Comparison of ENCODE assay signal across 10 mouse cellular contexts in genomic region chr16:94209626-94210025, GRCm38 (mm10).
DNase-seq lines count a peak whose midpoint lies in the region; ATAC-seq and TF ChIP-seq lines count a peak whose summit lies in the region.
"Had no signal": no experiment of that assay in that cellular context is flagged by ENCODE, and none has a peak within 500 bp of the region (broad histone marks: within the 10 kb centered on the region; RNA-seq: fewer than 3 reads in every experiment).

No protein-coding gene starts in this region.

- TF ChIP-seq EP300 in MEL (IDR thresholded peaks at IDR 0.05; ENCODE audit: low read depth in 1 of 2, low read length in 2 of 2), result no peak

- H3K79me2 ChIP-seq in MEL (ENCODE audit: control insufficient read depth, insufficient read depth, low read length, poor library complexity), result no peaks in the 10 kb centered on the region

- H3K9me3 ChIP-seq in MEL (replicated peaks; ENCODE audit: insufficient read depth, low read length), result no peaks in the 10 kb centered on the region
- no peaks in the 10 kb centered on the region for H3K9me3 ChIP-seq in intestine, embryonic 16.5 days (ENCODE audit: control insufficient read depth, low read length)
- H3K9me3 ChIP-seq: liver, embryonic 15.5 days had no signal

- no peak overlapping the region for H3K4me2 ChIP-seq in intestine, embryonic 16.5 days (ENCODE audit: low read depth, low read length)
- H3K4me2 ChIP-seq: liver, embryonic 15.5 days had no signal

- WGBS in intestine, embryonic 16.5 days, result 64% methylated on average over 3 of the region's 3 CpGs

- H3K4me1 ChIP-seq in MEL (ENCODE audit: control insufficient read depth in 1 of 2, insufficient read depth in 2 of 2, low read length in 2 of 2), result no peaks in the 10 kb centered on the region
- H3K4me1 ChIP-seq in intestine, embryonic 16.5 days (ENCODE audit: control insufficient read depth, insufficient read depth, low read length), result peaks cover 7% of the 10 kb centered on the region

- no peak for DNase-seq in frontal cortex, postnatal 25 days (ENCODE audit: low spot score in 2 of 2)
- peak; percentile 17 for DNase-seq in MEL (ENCODE audit: low read depth, low spot score)
- DNase-seq in frontal cortex, postnatal 36 days (ENCODE audit: low spot score in 2 of 2), result peak; percentile 31 to 63
- DNase-seq in kidney, adult 8-10 months, result no peak
- DNase-seq in thymus, postnatal 14 days, result no peak

- peak; percentile 83 for ATAC-seq in frontal cortex, adult (ENCODE audit: low TSS enrichment)
- ATAC-seq in megakaryocyte progenitor cell, adult 5-6 weeks (replicated peaks; ENCODE audit: poor library complexity), result 0 out of 2 replicates have a peak, but pooled peaks have one; percentile 31
- ATAC-seq in intestine, embryonic 16.5 days, result no peak
- ATAC-seq: intestine, postnatal 0 days had no signal

- no peak for TF ChIP-seq POLR2A in MEL (IDR thresholded peaks at IDR 0.05; ENCODE audit: control insufficient read depth in 1 of 2, insufficient read depth in 1 of 2, low read depth in 1 of 2, low read length in 2 of 2, poor library complexity in 1 of 2)

- H3K4me3 ChIP-seq in MEL (ENCODE audit: control insufficient read depth in 1 of 2, insufficient read depth in 1 of 2, low read depth in 2 of 2, low read length in 2 of 2), result no peak overlapping the region
- no peak overlapping the region for H3K4me3 ChIP-seq in intestine, embryonic 16.5 days (ENCODE audit: low read length)
- H3K4me3 ChIP-seq: liver, embryonic 15.5 days had no signal

- no peak overlapping the region for H3K9ac ChIP-seq in MEL (ENCODE audit: control insufficient read depth, low read depth, low read length, poor library complexity, severe bottlenecking)
- no peak overlapping the region for H3K9ac ChIP-seq in intestine, embryonic 16.5 days (ENCODE audit: low read depth, low read length)
- H3K9ac ChIP-seq: liver, embryonic 15.5 days had no signal

- H3K27ac ChIP-seq in MEL (ENCODE audit: control insufficient read depth, low read depth, low read length), result no peak overlapping the region
- H3K27ac ChIP-seq in intestine, embryonic 16.5 days (ENCODE audit: low read length), result no peak overlapping the region
- H3K27ac ChIP-seq: liver, embryonic 15.5 days had no signal

- H3K36me3 ChIP-seq in MEL (ENCODE audit: control insufficient read depth in 1 of 2, insufficient read depth in 2 of 2, low read length in 2 of 2), result no peaks in the 10 kb centered on the region
- no peaks in the 10 kb centered on the region for H3K36me3 ChIP-seq in intestine, embryonic 16.5 days (ENCODE audit: control insufficient read depth, insufficient read depth, low read length)
- H3K36me3 ChIP-seq: liver, embryonic 15.5 days had no signal

- no peaks in the 10 kb centered on the region for H3K27me3 ChIP-seq in MEL (ENCODE audit: control insufficient read depth in 1 of 2, insufficient read depth in 2 of 2, low read length in 2 of 2)
- no peaks in the 10 kb centered on the region for H3K27me3 ChIP-seq in intestine, embryonic 16.5 days (replicated peaks; ENCODE audit: control insufficient read depth, insufficient read depth, low read length)
- H3K27me3 ChIP-seq: liver, embryonic 15.5 days had no signal

- TF ChIP-seq RAD21 in MEL (IDR thresholded peaks at IDR 0.05; ENCODE audit: low read depth, low read length), result no peak

- no peak for TF ChIP-seq CTCF in MEL (IDR thresholded peaks at IDR 0.05 in 2 of 3, conservative IDR thresholded peaks at IDR 0.05 in 1 of 3; ENCODE audit: control insufficient read depth in 1 of 3, insufficient read depth in 1 of 3, low read depth in 2 of 3, low read length in 3 of 3, poor library complexity in 1 of 3, severe bottlenecking in 1 of 3)

TF ChIP-seq in MEL, 35 proteins besides CTCF, POLR2A, EP300 and RAD21:
- TF ChIP-seq ZKSCAN1 (IDR thresholded peaks at IDR 0.05; ENCODE audit: low read depth, low read length), result no peak
- TF ChIP-seq MAX (IDR thresholded peaks at IDR 0.05; ENCODE audit: low read length), result no peak
- no peak for TF ChIP-seq USF1 (IDR thresholded peaks at IDR 0.05; ENCODE audit: low read depth, low read length)
- TF ChIP-seq KAT2A (conservative IDR thresholded peaks at IDR 0.05; ENCODE audit: low read depth, low read length), result no peak
- TF ChIP-seq GABPA (IDR thresholded peaks at IDR 0.05; ENCODE audit: low read depth, low read length), result no peak
- no peak for TF ChIP-seq POLR2AphosphoS2 (IDR thresholded peaks at IDR 0.05; ENCODE audit: low read length)
- no peak for TF ChIP-seq POLR2AphosphoS5 (IDR thresholded peaks at IDR 0.05; ENCODE audit: borderline replicate concordance, low read depth, low read length)
- no peak for TF ChIP-seq USF2 (IDR thresholded peaks at IDR 0.05; ENCODE audit: borderline replicate concordance in 1 of 2, insufficient read depth in 1 of 2, low read depth in 1 of 2, low read length in 2 of 2)
- no peak for TF ChIP-seq HCFC1 (IDR thresholded peaks at IDR 0.05; ENCODE audit: low read depth, low read length)
TF ChIP-seq in MEL: peak in this region for 0.

Comparison
In these comparisons a context has a peak if more than half of its experiments do, and no peak if none do; other contexts are left out.
1. DNase-seq: peak in MEL (single experiment) and frontal cortex, postnatal 36 days (2 of 2); none in frontal cortex, postnatal 25 days (0 of 2), kidney, adult 8-10 months (0 of 2) and thymus, postnatal 14 days (single experiment).